Mouse (Mus musculus): ENCODE measurements around the gene Vwa5b1. TPM values are rescaled to one million over a fixed set of nuclear protein-coding genes. Genes with fewer than 3 reads are reported as not detected.
A peak's percentile ranks its signal among the peaks of the same experiment; 100 is the strongest.

The Vwa5b1 gene
- total RNA-seq (2012; rRNA removed) = 0.21 TPM in 1 of 2 replicates, not detected in the other

GRCm38 (mm10) chr4:138635428-138636145, at the start of gene Vwa5b1:
Gene Vwa5b1, minus strand, starts transcription at chr4:138635884.
- DNase-seq (ENCODE audit: low read depth, low spot score) = no peak
- in situ Hi-C loops (cut with MboI; ENCODE audit: low sequenced_read_pairs in 2 of 2, unreplicated experiment in 2 of 2) = no loop called here
- H3K27ac ChIP-seq (ENCODE audit: insufficient read depth, low read depth, low read length, poor library complexity, severe bottlenecking) = no peak within 1 kb of the TSS
- no peaks in the 10 kb centered on the region for H3K9me3 ChIP-seq (ENCODE audit: control insufficient read depth, insufficient read depth, low read depth, low read length)
- no peak within 1 kb of the TSS for H3K4me3 ChIP-seq (ENCODE audit: insufficient read depth in 1 of 2, low read depth in 1 of 2, low read length in 2 of 2, poor library complexity in 1 of 2, severe bottlenecking in 1 of 2)
- H3K4me1 ChIP-seq (ENCODE audit: control insufficient read depth in 2 of 2, insufficient read depth in 2 of 2, low read length in 2 of 2, poor library complexity in 1 of 2) = peaks cover 0 to 5% of the 10 kb centered on the region in 2 experiments; a peak in 1 of 4 replicates
- TF ChIP-seq HCFC1 (IDR thresholded peaks at IDR 0.05; ENCODE audit: borderline replicate concordance, insufficient read depth, low read length) = no peak
- no peak for TF ChIP-seq MAFK (IDR thresholded peaks at IDR 0.05; ENCODE audit: insufficient read depth, low read depth, low read length)
- TF ChIP-seq ZNF384 (IDR thresholded peaks at IDR 0.05; ENCODE audit: low read depth, low read length) = no peak
- no peak for TF ChIP-seq CHD2 (IDR thresholded peaks at IDR 0.05; ENCODE audit: low read depth, low read length)
- TF ChIP-seq ZC3H11A (IDR thresholded peaks at IDR 0.05; ENCODE audit: borderline replicate concordance, low read depth, low read length) = no peak
- no peaks in the 10 kb centered on the region for H3K36me3 ChIP-seq (ENCODE audit: control insufficient read depth, insufficient read depth, low read length, poor library complexity, severe bottlenecking)
- no peak within 1 kb of the TSS for H3K9ac ChIP-seq (ENCODE audit: insufficient read depth, low read depth, low read length, poor library complexity, severe bottlenecking)

- H3K9ac ChIP-seq (ENCODE audit: insufficient read depth, low read depth, low read length, poor library complexity, severe bottlenecking) = no peak overlapping the region
- no peak overlapping the region for H3K4me3 ChIP-seq (ENCODE audit: insufficient read depth in 1 of 2, low read depth in 1 of 2, low read length in 2 of 2, poor library complexity in 1 of 2, severe bottlenecking in 1 of 2)
- no peaks in the 10 kb centered on the region for H3K9me3 ChIP-seq (ENCODE audit: control insufficient read depth, insufficient read depth, low read depth, low read length)
- TF ChIP-seq MAFK (IDR thresholded peaks at IDR 0.05; ENCODE audit: insufficient read depth, low read depth, low read length) (no peak), ZC3H11A (IDR thresholded peaks at IDR 0.05; ENCODE audit: borderline replicate concordance, low read depth, low read length) (no peak), HCFC1 (IDR thresholded peaks at IDR 0.05; ENCODE audit: borderline replicate concordance, insufficient read depth, low read length) (no peak), ZNF384 (IDR thresholded peaks at IDR 0.05; ENCODE audit: low read depth, low read length) (no peak), CHD2 (IDR thresholded peaks at IDR 0.05; ENCODE audit: low read depth, low read length) (no peak)
- H3K27ac ChIP-seq (ENCODE audit: insufficient read depth, low read depth, low read length, poor library complexity, severe bottlenecking) = no peak overlapping the region
- H3K36me3 ChIP-seq (ENCODE audit: control insufficient read depth, insufficient read depth, low read length, poor library complexity, severe bottlenecking) = no peaks in the 10 kb centered on the region
- DNase-seq (ENCODE audit: low read depth, low spot score) = no peak
- in situ Hi-C loops (cut with MboI; ENCODE audit: low sequenced_read_pairs in 2 of 2, unreplicated experiment in 2 of 2) = no loop called here
- H3K4me1 ChIP-seq (ENCODE audit: control insufficient read depth in 2 of 2, insufficient read depth in 2 of 2, low read length in 2 of 2, poor library complexity in 1 of 2) = peaks cover 2 to 12% of the 10 kb centered on the region in 2 experiments; a peak in 1 of 4 replicates
These were observed 47.1 kb upstream of the Vwa5b1 start for GRCm38 (mm10) chr4:138682760-138683159.

- Histone ChIP-seq H3K27ac (ENCODE audit: insufficient read depth, low read depth, low read length, poor library complexity, severe bottlenecking) (no peak overlapping the region), H3K9ac (ENCODE audit: insufficient read depth, low read depth, low read length, poor library complexity, severe bottlenecking) (no peak overlapping the region), H3K4me1 (ENCODE audit: control insufficient read depth in 2 of 2, insufficient read depth in 2 of 2, low read length in 2 of 2, poor library complexity in 1 of 2) (peaks cover 2 to 12% of the 10 kb centered on the region in 2 experiments; a peak in 1 of 4 replicates), H3K9me3 (ENCODE audit: control insufficient read depth, insufficient read depth, low read depth, low read length) (no peaks in the 10 kb centered on the region), H3K4me3 (ENCODE audit: insufficient read depth in 1 of 2, low read depth in 1 of 2, low read length in 2 of 2, poor library complexity in 1 of 2, severe bottlenecking in 1 of 2) (no peak overlapping the region), H3K36me3 (ENCODE audit: control insufficient read depth, insufficient read depth, low read length, poor library complexity, severe bottlenecking) (no peaks in the 10 kb centered on the region)
- TF ChIP-seq CHD2 (IDR thresholded peaks at IDR 0.05; ENCODE audit: low read depth, low read length) (no peak), MAFK (IDR thresholded peaks at IDR 0.05; ENCODE audit: insufficient read depth, low read depth, low read length) (no peak), ZC3H11A (IDR thresholded peaks at IDR 0.05; ENCODE audit: borderline replicate concordance, low read depth, low read length) (no peak)
- in situ Hi-C loops (cut with MboI; ENCODE audit: low sequenced_read_pairs in 2 of 2, unreplicated experiment in 2 of 2) = no loop called here
- DNase-seq (ENCODE audit: low read depth, low spot score) = no peak
These were observed 44.4 kb upstream of the Vwa5b1 start for GRCm38 (mm10) chr4:138680124-138680523.

- no peak for DNase-seq (ENCODE audit: low read depth, low spot score)
- peak overlapping the region; percentile 64 to 66 for H3K4me3 ChIP-seq (ENCODE audit: insufficient read depth in 1 of 2, low read depth in 1 of 2, low read length in 2 of 2, poor library complexity in 1 of 2, severe bottlenecking in 1 of 2)
- peak overlapping the region; percentile 64; the same call in 1 of the 2 replicates for H3K9ac ChIP-seq (ENCODE audit: insufficient read depth, low read depth, low read length, poor library complexity, severe bottlenecking)
- no peak overlapping the region for H3K27ac ChIP-seq (ENCODE audit: insufficient read depth, low read depth, low read length, poor library complexity, severe bottlenecking)
- H3K36me3 ChIP-seq (ENCODE audit: control insufficient read depth, insufficient read depth, low read length, poor library complexity, severe bottlenecking) = no peaks in the 10 kb centered on the region
- H3K4me1 ChIP-seq (ENCODE audit: control insufficient read depth in 2 of 2, insufficient read depth in 2 of 2, low read length in 2 of 2, poor library complexity in 1 of 2) = 0 out of 4 replicates have a peak, but pooled peaks cover 0 to under 1% of the 10 kb centered on the region in 2 experiments
- TF ChIP-seq CHD2 (IDR thresholded peaks at IDR 0.05; ENCODE audit: low read depth, low read length) = no peak
- TF ChIP-seq ZNF384 (IDR thresholded peaks at IDR 0.05; ENCODE audit: low read depth, low read length) = no peak
- TF ChIP-seq ZC3H11A (IDR thresholded peaks at IDR 0.05; ENCODE audit: borderline replicate concordance, low read depth, low read length) = no peak
- no peak for TF ChIP-seq HCFC1 (IDR thresholded peaks at IDR 0.05; ENCODE audit: borderline replicate concordance, insufficient read depth, low read length)
- TF ChIP-seq MAFK (IDR thresholded peaks at IDR 0.05; ENCODE audit: insufficient read depth, low read depth, low read length) = no peak
- in situ Hi-C loops (cut with MboI; ENCODE audit: low sequenced_read_pairs in 2 of 2, unreplicated experiment in 2 of 2) = no loop called here
- H3K9me3 ChIP-seq (ENCODE audit: control insufficient read depth, insufficient read depth, low read depth, low read length) = no peaks in the 10 kb centered on the region
These were observed 41.9 kb upstream of the Vwa5b1 start for GRCm38 (mm10) chr4:138677579-138677978.

All from ES-E14 (cell line).